Mouse (Mus musculus) ES-E14 (cell line): ENCODE data around the gene Msl1.

Source experiments
- CHD2 ChIP-seq: IDR thresholded peaks from 2 replicates; pipeline ENCODE4 v1.6.1; 2014; ENCODE audit warnings: mild to moderate bottlenecking, low read depth, low read length, inconsistent platforms
- ZC3H11A ChIP-seq: IDR thresholded peaks from 2 replicates; pipeline ENCODE4 v1.6.1; 2012; ENCODE audit warnings: low read depth, mild to moderate bottlenecking, inconsistent platforms, low read length, borderline replicate concordance
- ZNF384 ChIP-seq: IDR thresholded peaks from 2 replicates; pipeline ENCODE4 v1.6.1; 2012; ENCODE audit warnings: low read depth, low read length, inconsistent platforms

DNA sequence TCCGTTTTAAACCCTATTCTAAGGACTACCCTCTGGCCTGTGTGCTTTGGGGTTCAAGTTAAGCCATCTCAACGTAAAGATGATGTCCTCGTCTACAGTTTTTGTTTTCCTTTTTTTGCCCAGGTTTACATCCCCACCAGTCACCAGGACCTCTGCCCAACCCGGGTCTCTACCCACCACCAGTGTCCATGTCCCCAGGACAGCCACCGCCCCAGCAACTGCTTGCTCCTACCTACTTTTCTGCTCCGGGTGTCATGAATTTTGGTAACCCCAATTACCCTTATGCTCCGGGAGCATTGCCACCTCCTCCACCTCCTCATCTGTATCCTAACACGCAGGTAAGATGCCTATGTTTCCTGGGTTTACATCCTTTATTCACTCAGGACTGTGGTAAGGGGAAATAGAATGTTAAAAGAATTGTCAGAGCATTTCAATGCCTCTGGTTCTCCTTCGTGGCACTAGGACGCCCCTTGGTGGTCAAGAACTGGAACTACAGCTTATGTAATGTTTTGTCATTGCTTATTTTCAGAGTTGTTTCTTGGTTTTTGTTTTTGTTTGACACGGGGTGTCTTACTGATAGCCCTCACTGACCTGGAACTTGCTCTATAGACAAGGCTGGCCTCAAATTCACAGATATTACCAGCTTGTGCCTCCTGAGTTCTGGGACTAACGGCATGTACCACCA, 33.9 kb downstream of the Msl1 start:
- TF ChIP-seq CHD2 = no peak
- TF ChIP-seq ZC3H11A = no peak
- TF ChIP-seq ZNF384 = no peak
